Mouse (Mus musculus) spleen, adult 2 months (tissue): Measurements from ENCODE around the gene Naif1. TPM values are rescaled to one million over a fixed set of nuclear protein-coding genes. Genes with fewer than 3 reads are reported as not detected.
A peak's percentile ranks its signal among the peaks of the same experiment; 100 is the strongest.
"Not testable (repeated sequence)": the region's sequence is repeated elsewhere in the genome, so short reads cannot be mapped to it uniquely, and the experiment has no call there.

Source experiments
- DNase-seq, 2 experiments: peaks; one replicate each; pipeline versions ENCODE4 v3.0.0 to v3.0.0-alpha.2; 2012 to 2021; ENCODE audit warnings: low spot score in 2 of 2, low read depth in 1 of 2
- H3K27ac ChIP-seq: fragments of 200-500 bp; 2 replicates; pipeline ENCODE4 v1.5.1; 2012; ENCODE audit warnings: low read length, inconsistent platforms; ENCODE audit not compliant: insufficient read depth
- H3K27me3 ChIP-seq: fragments of 200-500 bp; 2 replicates; pipeline ENCODE4 v1.6.1; 2012; ENCODE audit warnings: mild to moderate bottlenecking, moderate library complexity, low read length, inconsistent platforms; ENCODE audit not compliant: control insufficient read depth, insufficient read depth
- H3K36me3 ChIP-seq: fragments of 200-500 bp; 2 replicates; pipeline ENCODE4 v1.6.1; 2012; ENCODE audit warnings: mild to moderate bottlenecking, low read length, inconsistent platforms; ENCODE audit not compliant: control insufficient read depth, insufficient read depth
- H3K4me1 ChIP-seq: fragments of 200-500 bp; 2 replicates; pipeline ENCODE4 v1.6.1; 2011; ENCODE audit warnings: inconsistent platforms; ENCODE audit not compliant: control insufficient read depth, insufficient read depth, insufficient read length
- H3K4me3 ChIP-seq: fragments of 200-500 bp; 2 replicates; pipeline ENCODE4 v1.5.1; 2011; ENCODE audit warnings: mild to moderate bottlenecking, inconsistent platforms; ENCODE audit not compliant: insufficient read depth, insufficient read length; ENCODE audit errors: extremely low read depth
- CTCF ChIP-seq: fragments of 200-500 bp; IDR thresholded peaks from 2 replicates; pipeline ENCODE4 v1.5.1; 2011; ENCODE audit warnings: mild to moderate bottlenecking, inconsistent platforms; ENCODE audit not compliant: insufficient read depth, insufficient read length, insufficient replicate concordance; ENCODE audit errors: extremely low read depth
- POLR2A ChIP-seq: fragments of 200-500 bp; IDR thresholded peaks from 2 replicates; pipeline ENCODE4 v1.6.1; 2011; ENCODE audit warnings: low read depth, low read length, inconsistent platforms
- WGBS: fragments of 180-500 bp; shearing (Covaris S2); methylation state at CpG from one replicate; pipeline ENCODE4 v1.1.7; 2018; 5-methylcytosine and 5-hydroxymethylcytosine counted together
- polyA plus RNA-seq: library from polyadenylated mRNA; depleted of rRNA; stranded (reverse); fragments of >200 nt; gene quantifications from 2 replicates; pipeline ENCODE4 v1.2.3, GENCODE M21; 2012

Naif1 gene
- polyA plus RNA-seq, 1 experiment, result 4.3 TPM

DNA sequence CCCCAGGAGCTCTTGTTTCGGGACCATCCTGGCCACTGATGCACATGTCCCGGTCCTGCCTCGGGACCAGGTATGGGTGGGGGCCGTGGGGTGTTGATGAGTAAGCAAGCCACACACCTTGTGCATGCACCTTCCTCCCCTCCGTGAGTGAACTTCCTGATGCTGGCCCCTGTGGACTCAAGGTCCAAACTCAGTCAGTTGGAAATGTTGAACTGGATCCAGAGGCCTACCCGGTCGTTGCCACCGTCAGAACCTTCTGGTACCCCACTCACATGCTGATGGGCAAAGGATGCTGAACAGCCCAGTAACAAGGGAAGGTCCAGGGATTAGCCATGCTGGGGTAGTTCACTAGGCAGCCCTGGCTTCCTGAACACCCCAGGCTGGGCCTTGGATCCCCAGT, 32.1 kb downstream of the Naif1 start:
- no peak overlapping the region for H3K4me3 ChIP-seq
- DNase-seq, result no peak
- 94% methylated on average over 8 of the region's 8 CpGs for WGBS
- no peaks in the 10 kb centered on the region for H3K4me1 ChIP-seq
- no peak overlapping the region for H3K27ac ChIP-seq
- TF ChIP-seq CTCF (no peak), POLR2A (no peak)
- H3K27me3 ChIP-seq, result no peaks in the 10 kb centered on the region
- no peaks in the 10 kb centered on the region for H3K36me3 ChIP-seq

DNA sequence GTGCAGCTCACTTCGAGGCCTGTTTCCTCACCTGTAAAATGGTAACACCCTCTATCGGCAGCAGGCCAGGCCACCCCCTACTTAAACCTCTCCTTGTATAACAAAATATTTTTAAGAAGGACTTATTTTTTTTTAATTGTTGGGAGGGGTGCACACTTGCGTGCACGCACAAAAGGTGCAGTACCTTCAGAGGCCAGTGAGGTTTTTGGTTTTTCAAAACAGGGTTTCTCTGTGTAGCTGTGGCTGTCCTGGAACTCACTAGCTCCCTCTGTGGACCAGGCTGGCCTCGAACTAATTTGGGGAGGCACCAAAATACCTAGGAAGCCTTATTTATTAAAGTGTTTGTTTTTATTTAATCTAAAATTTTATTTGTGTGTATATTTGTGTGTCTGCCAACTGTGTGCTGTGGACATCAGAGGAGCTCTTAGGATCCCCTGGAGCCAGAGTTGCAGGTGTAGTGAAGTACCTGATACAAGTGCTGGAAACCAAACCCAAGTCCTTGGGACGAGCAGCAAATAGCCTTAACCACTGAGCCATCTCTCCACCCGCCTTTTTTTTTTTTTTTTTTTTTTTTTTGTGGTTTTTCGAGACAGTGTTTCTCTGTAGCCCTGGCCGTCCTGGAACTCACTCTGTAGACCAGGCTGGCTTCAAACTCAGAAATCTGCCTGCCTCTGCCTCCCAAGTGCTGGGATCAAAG, 33.1 kb downstream of the Naif1 start:
- Histone ChIP-seq H3K27me3 (no peaks in the 10 kb centered on the region), H3K27ac (no peak overlapping the region), H3K36me3 (no peaks in the 10 kb centered on the region), H3K4me3 (no peak overlapping the region), H3K4me1 (no peaks in the 10 kb centered on the region)
- 78% methylated on average over 9 of the region's 9 CpGs for WGBS
- TF ChIP-seq POLR2A (no peak), CTCF (no peak)
- DNase-seq, result no peak

DNA sequence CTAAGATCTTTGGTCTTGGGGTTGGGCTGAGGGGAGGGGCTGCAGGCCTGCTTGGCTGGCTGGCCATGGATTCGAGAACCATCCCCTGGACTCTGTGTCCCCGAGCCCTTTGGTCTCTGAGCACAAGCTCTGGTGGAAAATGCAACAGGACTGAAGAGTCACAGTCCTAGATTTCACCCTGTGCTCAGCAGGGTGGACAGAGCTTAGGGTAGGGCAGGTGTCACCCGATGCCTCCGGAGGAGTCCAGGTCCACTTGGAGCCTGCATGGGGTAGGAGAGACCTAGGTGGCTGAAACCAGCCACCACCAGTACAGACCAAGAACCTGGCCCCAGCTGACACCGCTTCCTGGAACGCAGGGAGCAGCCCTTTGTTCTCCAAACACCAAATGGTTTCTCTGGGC, 34.7 kb downstream of the Naif1 start:
- Histone ChIP-seq H3K4me1 (no peaks in the 10 kb centered on the region), H3K27me3 (no peaks in the 10 kb centered on the region), H3K27ac (no peak overlapping the region), H3K4me3 (no peak overlapping the region), H3K36me3 (no peaks in the 10 kb centered on the region)
- TF ChIP-seq CTCF (no peak), POLR2A (no peak)
- 94% methylated on average over 6 of the region's 6 CpGs for WGBS
- DNase-seq, result no peak

DNA sequence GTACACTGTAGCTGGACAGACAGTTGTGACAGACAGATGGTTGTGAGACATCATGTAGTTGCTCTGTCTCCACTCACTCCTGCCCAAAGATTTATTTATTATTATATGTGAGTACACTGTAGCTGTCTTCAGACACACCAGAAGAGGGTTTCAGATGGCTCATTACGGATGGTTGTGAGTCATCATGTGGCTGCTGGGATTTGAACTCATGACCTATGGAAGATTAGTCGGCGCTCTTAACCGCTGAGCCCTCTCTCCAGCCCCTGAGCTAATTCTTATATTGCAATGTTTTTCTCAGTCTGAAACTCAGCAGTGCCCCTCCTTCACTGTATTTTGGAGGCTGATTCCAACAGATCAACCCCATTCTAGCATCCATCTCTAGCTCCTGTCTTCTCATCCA, 35.5 kb downstream of the Naif1 start:
- Histone ChIP-seq H3K27me3 (no peaks in the 10 kb centered on the region), H3K4me3 (no peak overlapping the region), H3K36me3 (no peaks in the 10 kb centered on the region), H3K4me1 (no peaks in the 10 kb centered on the region), H3K27ac (no peak overlapping the region)
- no peak for DNase-seq
- WGBS, result 91% methylated on average over 4 of the region's 4 CpGs
- TF ChIP-seq POLR2A, result no peak
- TF ChIP-seq CTCF, result no peak

DNA sequence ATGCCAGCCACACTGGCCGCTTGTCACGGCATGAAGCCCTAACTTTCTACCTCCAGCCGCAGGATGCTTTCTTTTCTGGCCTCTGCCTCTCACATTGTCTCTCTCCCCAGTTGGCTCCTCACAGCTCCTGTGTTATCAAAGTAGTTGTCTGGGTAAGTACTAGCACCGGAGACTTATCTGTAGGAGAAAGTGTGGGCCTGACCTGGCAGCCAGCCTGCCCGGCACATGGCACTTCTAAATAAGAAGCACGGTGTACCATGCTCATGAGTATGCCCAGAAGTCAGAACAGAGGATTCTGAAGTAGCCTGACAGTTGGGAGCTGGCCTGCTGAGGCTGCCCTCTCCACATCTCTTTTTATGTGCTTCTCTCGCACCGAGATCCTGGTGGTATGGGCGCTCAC, 35.9 kb downstream of the Naif1 start:
- Histone ChIP-seq H3K27ac (no peak overlapping the region), H3K4me3 (no peak overlapping the region), H3K4me1 (no peaks in the 10 kb centered on the region), H3K36me3 (no peaks in the 10 kb centered on the region), H3K27me3 (no peaks in the 10 kb centered on the region)
- 88% methylated on average over 9 of the region's 9 CpGs for WGBS
- TF ChIP-seq POLR2A (no peak), CTCF (no peak)
- no peak for DNase-seq

DNA sequence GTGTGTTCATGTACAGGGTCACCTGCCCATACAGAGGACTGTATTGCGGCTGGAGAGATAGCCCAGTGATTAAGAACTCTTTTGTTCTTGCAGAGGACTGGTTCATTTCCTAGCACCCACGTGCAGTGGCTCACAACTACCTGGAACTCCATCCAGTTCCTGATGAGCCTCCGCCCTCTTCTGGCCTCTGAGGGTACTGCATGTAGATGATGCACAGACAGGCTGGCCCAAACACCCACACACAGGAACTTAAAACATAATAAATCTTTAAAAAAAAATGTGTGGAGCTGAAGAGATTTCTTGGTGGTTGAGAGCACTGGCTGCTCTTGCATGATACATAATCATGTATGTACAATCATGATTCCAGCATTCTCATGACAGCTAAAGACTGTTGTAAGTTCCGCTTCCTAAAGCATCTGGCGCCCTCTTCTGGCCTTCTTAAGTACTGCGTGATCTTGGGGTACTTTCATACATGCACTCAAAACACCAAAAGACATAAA, 36.9 kb downstream of the Naif1 start:
- Histone ChIP-seq H3K36me3 (no peaks in the 10 kb centered on the region), H3K27me3 (no peaks in the 10 kb centered on the region), H3K4me1 (no peaks in the 10 kb centered on the region), H3K4me3 (no peak overlapping the region), H3K27ac (no peak overlapping the region)
- peak; percentile 81 to 86 for DNase-seq
- 7% methylated on average over 6 of the region's 6 CpGs for WGBS
- TF ChIP-seq CTCF (peak; percentile 82; the same call in 1 of the 2 replicates), POLR2A (no peak)

DNA sequence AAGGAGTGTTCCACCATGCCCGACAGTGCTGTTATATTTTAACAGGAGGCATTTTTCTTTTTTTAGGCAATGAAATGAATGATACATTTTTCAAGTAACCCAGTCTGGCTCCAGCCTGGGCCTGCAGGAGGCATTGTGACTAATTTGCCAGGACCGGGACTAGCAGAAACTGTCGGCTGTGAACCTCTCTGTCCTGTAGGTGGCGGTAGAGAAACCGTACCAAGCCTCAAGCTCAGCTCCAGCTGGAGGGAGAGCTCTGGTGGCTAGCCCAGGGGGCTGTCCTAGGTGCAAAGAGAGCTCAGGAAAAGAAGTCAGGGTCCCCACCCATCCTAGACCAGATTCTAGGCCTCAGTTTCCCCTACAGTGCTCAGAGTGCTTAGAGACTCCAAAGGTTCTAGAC, 38.4 kb downstream of the Naif1 start:
- Histone ChIP-seq H3K27ac (no peak overlapping the region), H3K4me1 (peaks cover 6% of the 10 kb centered on the region; the same call in 1 of the 2 replicates), H3K4me3 (no peak overlapping the region), H3K36me3 (no peaks in the 10 kb centered on the region), H3K27me3 (no peaks in the 10 kb centered on the region)
- 4% methylated on average over 5 of the region's 5 CpGs for WGBS
- TF ChIP-seq POLR2A, result no peak
- TF ChIP-seq CTCF, result peak; percentile 87
- DNase-seq, result peak; percentile 70 to 71

DNA sequence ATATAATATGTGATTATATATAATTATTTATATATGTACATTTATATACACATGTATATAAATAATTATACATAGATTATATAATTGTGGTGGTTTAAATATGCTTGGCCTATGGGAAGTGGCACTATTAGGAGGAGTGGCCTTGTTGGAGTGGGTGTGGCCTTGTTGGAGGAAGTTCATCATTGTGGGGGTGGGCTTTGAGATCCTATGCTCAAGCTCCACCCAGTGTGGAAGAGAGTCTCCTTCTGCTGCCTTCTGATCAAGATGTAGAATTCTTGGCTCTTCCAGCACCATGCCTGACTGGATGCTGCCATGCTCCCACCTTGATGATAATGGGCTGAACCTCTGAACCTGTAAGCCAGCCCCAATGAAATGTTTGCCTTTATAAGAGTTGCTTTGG, 40.5 kb downstream of the Naif1 start:
- peaks cover 18% of the 10 kb centered on the region; the same call in 1 of the 2 replicates for H3K4me1 ChIP-seq
- not testable (repeated sequence) for H3K36me3 ChIP-seq, DNase-seq, H3K27me3 ChIP-seq, H3K4me3 ChIP-seq, H3K27ac ChIP-seq
